Mouse (Mus musculus) E14TG2a.4 (cell line): ENCODE results near the gene Tmem132d.
"Not testable (repeated sequence)": the region's sequence is repeated elsewhere in the genome, so short reads cannot be mapped to it uniquely, and the experiment has no call there.

Experiments used
- H3K27me3 ChIP-seq: 2 replicates; pipeline ENCODE4 v1.6.1; 2014; ENCODE audit warnings: low read length, control low read depth; ENCODE audit not compliant: insufficient read depth
- H3K36me3 ChIP-seq: 2 replicates; pipeline ENCODE4 v1.6.1; 2014; ENCODE audit warnings: low read length, control low read depth; ENCODE audit not compliant: insufficient read depth
- H3K4me1 ChIP-seq: replicated peaks from 2 replicates; pipeline ENCODE4 v1.6.1; 2014; ENCODE audit warnings: low read depth, low read length, control low read depth
- H3K4me3 ChIP-seq: replicated peaks from 2 replicates; pipeline ENCODE4 v1.5.1; 2014; ENCODE audit warnings: mild to moderate bottlenecking, low read length
- H3K9me3 ChIP-seq: 2 replicates; pipeline ENCODE4 v1.6.1; 2014; ENCODE audit warnings: low read length, control low read depth
- CTCF ChIP-seq: conservative IDR thresholded peaks from 2 replicates; pipeline ENCODE4 v1.5.1; 2014; ENCODE audit warnings: low read length
- NANOG ChIP-seq: IDR thresholded peaks from 2 replicates; pipeline ENCODE4 v1.6.1; 2014; ENCODE audit warnings: borderline replicate concordance, low read length, mixed read lengths
- POU5F1 ChIP-seq: IDR thresholded peaks from 2 replicates; pipeline ENCODE4 v1.6.1; 2014; ENCODE audit warnings: low read length, borderline replicate concordance

The Tmem132d gene

DNA sequence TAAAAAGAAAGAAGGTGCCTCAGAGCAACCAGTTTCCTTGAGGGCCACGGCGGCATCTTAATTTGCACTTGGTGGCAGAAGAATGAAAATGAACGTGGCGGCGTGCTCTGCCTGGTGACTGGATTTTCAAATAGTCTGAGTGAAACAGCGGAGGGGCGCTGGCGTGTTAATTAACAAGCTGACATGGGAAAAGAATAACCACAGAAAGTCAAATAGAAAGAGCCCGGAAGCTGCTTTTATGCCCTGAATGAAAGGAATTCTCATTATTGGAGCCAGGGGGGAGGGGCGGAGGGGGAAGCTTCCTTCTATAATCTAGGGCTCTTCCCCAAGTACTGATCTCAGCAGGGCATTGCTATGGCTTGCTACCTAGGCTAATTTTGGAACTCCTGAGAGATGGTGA lies 456.2 kb downstream of the Tmem132d start:
- H3K4me1 ChIP-seq: peaks cover 8% of the 10 kb centered on the region
- H3K4me3 ChIP-seq: no peak overlapping the region
- H3K27me3 ChIP-seq: no peaks in the 10 kb centered on the region
- no peaks in the 10 kb centered on the region for H3K36me3 ChIP-seq
- no peaks in the 10 kb centered on the region for H3K9me3 ChIP-seq
- TF ChIP-seq NANOG: no peak

DNA sequence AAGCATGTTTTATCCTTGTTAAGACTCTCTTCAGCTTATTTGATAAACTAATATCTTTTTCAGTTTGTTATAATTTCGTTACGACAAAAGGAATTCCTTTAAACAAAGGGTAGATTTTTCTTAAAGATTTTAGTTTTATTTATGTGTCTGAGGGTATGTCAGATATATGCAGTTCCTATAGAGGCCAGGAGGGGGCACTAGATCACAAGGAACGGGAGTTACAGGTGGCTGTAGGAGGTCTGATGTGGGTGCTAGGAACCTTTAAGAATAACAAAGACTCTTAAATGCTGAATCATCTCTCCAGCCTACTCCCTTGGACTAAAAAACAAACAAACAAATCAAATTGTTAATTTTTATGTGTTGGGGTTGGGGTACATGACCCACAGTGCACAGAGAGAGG lies 467.2 kb downstream of the Tmem132d start:
- H3K9me3 ChIP-seq: peaks cover 3% of the 10 kb centered on the region; the same call in 1 of the 2 replicates
- H3K27me3 ChIP-seq: no peaks in the 10 kb centered on the region
- no peaks in the 10 kb centered on the region for H3K4me1 ChIP-seq
- H3K4me3 ChIP-seq: no peak overlapping the region
- TF ChIP-seq NANOG: no peak
- peak; percentile 73 for TF ChIP-seq CTCF
- H3K36me3 ChIP-seq: no peaks in the 10 kb centered on the region

DNA sequence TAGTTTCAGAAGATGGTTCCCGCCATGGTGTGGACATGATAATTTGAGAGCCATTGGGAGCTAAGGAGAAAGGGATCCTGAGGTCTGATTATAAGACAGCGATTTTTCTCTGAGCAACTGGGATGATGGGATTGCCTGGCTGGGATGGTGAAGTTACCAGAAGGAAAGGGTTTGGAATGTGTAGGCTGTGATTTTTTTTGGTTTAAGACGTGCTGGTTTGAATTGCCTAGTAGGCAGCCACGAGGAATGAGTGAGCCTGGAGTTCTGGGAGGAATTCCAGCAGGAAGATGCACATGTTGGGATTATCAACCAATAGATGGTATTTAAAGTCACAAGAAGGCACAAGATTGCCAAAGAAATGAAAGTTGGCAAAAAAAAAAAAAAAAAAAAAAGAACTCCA lies 470.2 kb downstream of the Tmem132d start:
- Histone ChIP-seq H3K4me3 (no peak overlapping the region), H3K36me3 (no peaks in the 10 kb centered on the region), H3K9me3 (peaks cover 3% of the 10 kb centered on the region; the same call in 1 of the 2 replicates)

DNA sequence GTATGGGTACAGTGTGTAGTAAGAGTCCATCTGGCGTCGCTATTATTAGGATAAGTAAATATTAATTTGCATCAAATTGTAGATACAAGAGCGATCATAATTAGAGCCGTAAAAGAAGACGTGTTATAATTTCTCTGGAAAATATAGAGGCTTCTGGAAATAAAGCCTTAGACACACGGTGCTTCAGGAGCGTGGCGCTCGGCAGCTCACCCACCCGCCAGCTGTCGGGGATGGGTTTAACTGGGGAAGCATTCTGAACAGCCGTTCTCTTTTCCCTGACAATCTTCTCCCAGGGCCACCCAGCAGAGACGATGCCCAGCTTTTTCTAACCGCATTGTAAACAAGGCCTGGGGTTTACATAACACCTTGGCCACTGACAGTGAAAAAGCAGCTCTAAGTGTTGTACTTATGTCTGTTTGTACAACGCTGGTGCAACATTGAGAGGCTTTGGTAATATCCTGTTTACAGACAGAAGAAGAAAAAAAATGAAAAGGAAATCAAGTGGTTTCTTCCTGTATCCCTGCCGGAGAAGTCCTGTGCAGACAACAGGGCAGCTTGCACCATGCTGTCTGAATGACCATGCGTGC lies 476.3 kb downstream of the Tmem132d start:
- no peaks in the 10 kb centered on the region for H3K9me3 ChIP-seq
- no peak overlapping the region for H3K4me3 ChIP-seq
- H3K4me1 ChIP-seq: 0 out of 2 replicates have a peak, but pooled peaks cover 8% of the 10 kb centered on the region
- TF ChIP-seq NANOG: no peak
- TF ChIP-seq POU5F1: no peak
- no peak for TF ChIP-seq CTCF
- H3K27me3 ChIP-seq: peaks cover 2% of the 10 kb centered on the region
- no peaks in the 10 kb centered on the region for H3K36me3 ChIP-seq

More for the DNA sequence above, 470.2 kb downstream of the Tmem132d start:
- Histone ChIP-seq H3K4me1 (no peaks in the 10 kb centered on the region), H3K27me3 (no peaks in the 10 kb centered on the region; the same call in 1 of the 2 replicates)
- no peak for TF ChIP-seq NANOG
- TF ChIP-seq CTCF: no peak
- no peak for TF ChIP-seq POU5F1

DNA sequence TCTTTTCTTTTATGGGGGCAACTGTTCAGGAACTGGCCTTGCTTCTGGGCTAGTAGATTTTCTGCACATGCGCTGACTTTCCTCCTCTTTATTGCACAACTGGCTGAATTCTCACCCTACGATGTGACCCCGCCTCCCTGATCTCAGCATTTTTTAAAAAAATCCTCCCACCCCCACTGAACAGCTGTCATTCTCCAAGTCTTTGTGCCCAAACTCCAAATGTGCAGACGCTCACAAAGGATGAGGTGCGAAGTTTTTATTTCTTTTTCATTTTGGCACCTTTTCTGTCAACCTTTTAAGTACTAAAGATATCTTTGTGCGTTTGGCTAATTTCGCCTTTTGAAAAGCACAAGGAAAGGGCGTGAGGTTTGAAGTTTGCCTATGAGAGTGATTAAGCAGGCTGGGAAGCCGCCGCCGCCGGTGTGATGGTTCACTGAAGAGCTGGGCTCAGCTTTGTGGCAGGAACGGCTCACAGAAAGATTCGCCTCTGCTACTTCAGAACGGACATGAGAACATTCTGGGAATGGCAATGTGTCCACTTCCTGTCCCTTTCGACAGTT lies 478.6 kb downstream of the Tmem132d start:
- Histone ChIP-seq H3K9me3 (no peaks in the 10 kb centered on the region), H3K4me3 (no peak overlapping the region), H3K36me3 (no peaks in the 10 kb centered on the region), H3K27me3 (peaks cover 2% of the 10 kb centered on the region), H3K4me1 (0 out of 2 replicates have a peak, but pooled peaks cover 8% of the 10 kb centered on the region)
- TF ChIP-seq POU5F1 (no peak), CTCF (no peak), NANOG (no peak)

DNA sequence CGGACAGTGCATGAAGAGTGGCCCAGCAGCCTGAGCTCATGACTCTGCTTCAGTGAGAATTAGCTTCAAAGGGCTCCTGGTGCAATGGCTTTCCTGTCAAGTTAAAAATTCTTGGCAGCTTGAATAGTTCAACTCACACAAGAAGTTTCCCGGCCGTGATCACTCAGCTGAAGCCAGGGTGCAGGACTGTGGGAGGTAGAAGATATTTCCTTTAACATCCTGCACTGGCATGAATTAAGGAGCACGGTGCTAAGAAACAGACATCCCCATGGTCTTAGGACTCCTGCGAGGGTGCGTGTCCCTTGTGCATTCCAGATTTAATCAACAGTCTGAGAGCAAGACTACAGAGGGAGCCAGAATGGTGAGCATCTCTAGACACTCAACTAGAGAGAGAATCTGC lies 480.1 kb downstream of the Tmem132d start:
- Histone ChIP-seq H3K4me1 (0 out of 2 replicates have a peak, but pooled peaks cover 8% of the 10 kb centered on the region), H3K36me3 (no peaks in the 10 kb centered on the region), H3K4me3 (no peak overlapping the region), H3K27me3 (peaks cover 2% of the 10 kb centered on the region; the same call in 1 of the 2 replicates), H3K9me3 (no peaks in the 10 kb centered on the region)
- TF ChIP-seq CTCF: no peak
- no peak for TF ChIP-seq POU5F1
- TF ChIP-seq NANOG: no peak

DNA sequence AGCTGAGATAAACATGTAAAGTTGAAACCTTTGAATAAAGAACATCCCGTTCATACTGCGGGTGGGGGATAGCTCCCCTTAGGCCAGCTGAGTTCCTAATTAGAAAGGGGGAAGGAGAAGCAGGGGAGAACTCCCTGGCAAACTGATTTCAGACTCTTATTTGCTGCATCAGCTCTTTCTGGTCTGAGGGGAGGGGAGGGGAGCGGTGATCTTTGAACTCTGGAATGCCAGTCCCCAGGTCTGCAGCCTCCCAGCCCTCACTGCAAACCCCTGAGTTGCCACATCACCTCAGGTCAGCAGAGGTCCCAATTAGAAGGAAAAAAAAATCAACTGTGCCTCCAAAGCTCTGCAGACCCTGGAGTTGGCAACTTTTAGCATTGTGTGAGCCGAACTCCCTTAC lies 482.3 kb downstream of the Tmem132d start:
- H3K36me3 ChIP-seq: no peaks in the 10 kb centered on the region
- TF ChIP-seq POU5F1 (no peak), NANOG (no peak), CTCF (no peak)
- H3K9me3 ChIP-seq: no peaks in the 10 kb centered on the region
- no peak overlapping the region for H3K4me3 ChIP-seq
- H3K4me1 ChIP-seq: peaks cover 12% of the 10 kb centered on the region; the same call in 1 of the 2 replicates
- peaks cover 2% of the 10 kb centered on the region; the same call in 1 of the 2 replicates for H3K27me3 ChIP-seq

DNA sequence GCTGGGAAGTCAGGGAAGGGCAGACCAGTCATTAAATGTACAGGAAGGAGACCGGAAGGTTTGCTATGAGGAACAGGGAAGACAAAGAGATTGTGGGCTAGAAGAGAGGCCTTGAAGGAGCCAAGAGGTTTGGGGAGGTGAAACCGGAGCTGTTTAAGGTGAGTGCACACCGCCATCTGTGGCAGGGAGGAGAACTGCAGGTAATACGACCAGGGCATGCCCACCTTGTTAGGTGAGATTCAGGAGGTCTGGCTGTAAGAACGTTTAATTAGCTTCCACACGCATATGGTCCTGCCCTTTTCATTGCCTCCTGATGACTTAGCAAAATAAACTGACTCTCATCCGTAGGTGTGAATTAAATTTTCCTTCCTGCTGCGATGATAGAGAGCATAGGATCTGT lies 485.6 kb downstream of the Tmem132d start:
- no peak overlapping the region for H3K4me3 ChIP-seq
- TF ChIP-seq CTCF: peak; percentile 76
- no peak for TF ChIP-seq NANOG
- TF ChIP-seq POU5F1: no peak
- H3K4me1 ChIP-seq: peaks cover 4% of the 10 kb centered on the region; the same call in 1 of the 2 replicates
- H3K36me3 ChIP-seq: no peaks in the 10 kb centered on the region
- H3K9me3 ChIP-seq: no peaks in the 10 kb centered on the region
- peaks cover 3% of the 10 kb centered on the region; the same call in 1 of the 2 replicates for H3K27me3 ChIP-seq

DNA sequence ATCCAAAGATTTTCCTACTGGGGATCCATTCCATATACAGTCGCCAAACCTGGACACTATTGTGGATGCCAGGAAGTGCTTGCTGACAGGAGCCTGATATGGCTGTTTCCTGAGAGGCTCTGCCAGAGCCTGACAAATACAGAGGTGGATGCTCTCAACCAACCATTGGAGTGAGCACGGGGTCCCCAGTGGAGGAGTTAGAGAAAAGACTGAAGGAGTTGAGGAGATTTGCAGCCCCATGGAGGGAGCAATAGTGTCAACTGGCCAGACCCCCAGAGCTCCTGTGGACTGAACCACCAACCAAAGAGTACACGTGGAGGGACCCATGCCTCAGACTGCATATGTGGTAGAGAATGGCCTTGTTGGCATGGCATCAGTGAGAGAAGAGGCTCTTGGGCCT lies 490.7 kb downstream of the Tmem132d start:
- H3K9me3 ChIP-seq, H3K4me1 ChIP-seq, H3K27me3 ChIP-seq, H3K4me3 ChIP-seq, H3K36me3 ChIP-seq: not testable (repeated sequence)
